Mouse (Mus musculus): ENCODE data around the gene Lgmn. TPM values are rescaled to one million over a fixed set of nuclear protein-coding genes. Genes with fewer than 3 reads are reported as not detected.

The Lgmn gene
- total RNA-seq (2021) = 86.7 and 90.6 TPM in 2 replicates
- long read RNA-seq, experiment 1, transcript Lgmn-201 (14 exons, 1,990 nt) = major isoform, 245 of 264 reads
- long read RNA-seq, experiment 1, partial matches to known transcripts = 9 of 264 reads
- long read RNA-seq, experiment 1, other reads (novel, unspliced or antisense) = 7 of 264 reads
- long read RNA-seq, experiment 2, transcript Lgmn-201 (14 exons, 1,990 nt) = major isoform, 141 of 156 reads
- long read RNA-seq, experiment 2, partial matches to known transcripts = 11 of 156 reads
- long read RNA-seq, experiment 2, other reads (novel, unspliced or antisense) = 3 of 156 reads

DNA sequence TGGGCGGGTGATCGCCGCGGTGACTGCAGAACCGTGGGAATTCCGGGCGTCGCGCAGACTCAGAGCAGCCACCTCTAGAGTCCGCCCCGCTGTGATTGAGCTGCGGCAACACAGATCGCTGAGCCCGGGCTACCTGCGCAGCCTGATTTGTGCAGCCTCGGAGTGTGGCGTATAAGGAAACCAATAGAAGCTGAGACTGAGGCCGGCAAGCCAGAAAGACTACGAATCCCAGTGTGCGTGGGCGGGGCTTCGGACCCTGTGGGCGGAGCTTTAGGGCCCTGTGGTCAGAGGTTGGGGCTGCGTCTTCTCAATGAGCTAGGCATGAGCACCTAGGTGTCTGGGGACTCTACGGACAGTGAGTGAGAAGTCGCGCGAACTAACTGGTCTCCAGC is at the start of gene Lgmn:
Lgmn (minus strand) TSS at position 182 of the 392 bp plus-strand sequence.
- peak; percentile 99 for DNase-seq

DNA sequence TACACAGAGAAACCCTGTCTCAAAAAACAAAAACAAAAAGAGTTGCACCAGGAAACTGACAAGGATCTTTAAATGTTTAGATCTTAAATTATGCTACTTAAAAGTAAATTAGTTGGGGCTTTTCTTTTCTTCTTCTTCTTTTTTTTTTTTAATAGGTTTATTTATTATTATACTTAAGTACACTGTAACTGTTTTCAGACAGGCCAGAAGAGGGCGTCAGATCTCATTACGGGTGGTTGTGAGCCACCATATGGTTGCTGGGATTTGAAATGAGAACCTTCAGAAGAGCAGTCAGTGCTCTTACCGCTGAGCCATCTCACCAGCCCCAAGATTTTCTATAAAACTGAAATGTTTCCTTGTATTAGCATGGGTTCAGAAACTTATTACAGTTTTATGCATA is 45.3 kb upstream of the Lgmn start:
- DNase-seq = peak; percentile 9

DNA sequence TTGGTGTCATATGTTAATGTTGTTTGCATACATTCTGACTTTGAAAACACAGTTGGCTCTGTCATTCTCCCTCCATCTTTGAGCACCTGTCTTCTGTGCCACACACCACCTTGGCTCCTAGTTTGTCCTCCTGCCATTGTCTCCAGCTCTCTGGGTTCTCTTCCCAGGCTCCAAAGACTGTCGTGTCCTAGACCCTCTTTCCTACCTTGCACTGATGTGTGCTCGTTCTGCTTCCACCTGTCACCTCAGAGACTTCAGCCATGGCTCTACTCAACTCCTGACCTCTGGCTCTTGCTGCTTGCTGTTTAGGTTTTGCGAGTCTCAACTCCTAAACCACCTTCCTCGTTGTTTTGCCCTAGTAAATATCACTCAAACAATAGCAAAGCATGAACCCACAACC is 40.9 kb upstream of the Lgmn start:
- DNase-seq = no peak

DNA sequence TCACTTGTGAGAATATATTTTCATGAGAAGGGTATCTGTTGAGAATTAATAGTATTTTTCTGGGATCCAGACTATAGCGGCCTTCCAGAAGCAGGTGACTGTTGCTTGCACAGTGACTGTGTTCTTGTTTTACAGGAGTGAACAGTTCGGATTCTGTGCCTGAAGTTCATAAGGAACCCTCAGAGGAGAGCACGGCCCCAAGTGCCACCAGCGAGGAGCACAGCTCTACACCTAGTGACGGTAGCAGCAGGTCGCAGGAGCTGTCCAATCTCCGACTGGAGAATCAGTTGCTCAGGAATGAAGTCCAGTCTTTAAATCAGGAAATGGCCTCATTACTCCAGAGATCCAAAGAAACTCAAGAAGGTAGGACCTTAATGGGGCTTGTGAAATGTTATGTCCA is 34.8 kb upstream of the Lgmn start:
- no peak for DNase-seq

GRCm38 (mm10) chr12:102468894-102469764 is 29.5 kb upstream of the Lgmn start, which contains the start of gene Golga5:
Golga5 (plus strand) TSS chr12:102469135.
- peak; percentile 99 for DNase-seq

DNA sequence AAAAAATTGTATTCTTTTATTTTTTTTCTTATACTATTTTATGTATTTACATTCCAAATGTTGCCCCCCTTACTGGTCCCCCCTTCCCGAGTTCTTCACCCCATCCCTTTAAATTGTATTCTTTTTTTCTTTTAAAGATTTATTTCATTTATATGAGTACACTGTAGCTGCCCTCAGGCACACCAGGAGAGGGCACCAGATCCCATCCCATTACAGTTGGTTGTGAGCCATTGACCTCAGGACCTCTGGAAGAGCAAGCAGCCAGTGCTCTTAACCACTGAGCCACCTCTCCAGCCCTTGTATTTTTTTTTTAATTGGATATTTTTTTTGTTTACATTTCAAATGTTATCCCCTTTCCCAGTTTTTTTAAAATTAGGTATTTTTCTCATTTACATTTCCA is 28.5 kb upstream of the Lgmn start:
- no peak for DNase-seq

DNA sequence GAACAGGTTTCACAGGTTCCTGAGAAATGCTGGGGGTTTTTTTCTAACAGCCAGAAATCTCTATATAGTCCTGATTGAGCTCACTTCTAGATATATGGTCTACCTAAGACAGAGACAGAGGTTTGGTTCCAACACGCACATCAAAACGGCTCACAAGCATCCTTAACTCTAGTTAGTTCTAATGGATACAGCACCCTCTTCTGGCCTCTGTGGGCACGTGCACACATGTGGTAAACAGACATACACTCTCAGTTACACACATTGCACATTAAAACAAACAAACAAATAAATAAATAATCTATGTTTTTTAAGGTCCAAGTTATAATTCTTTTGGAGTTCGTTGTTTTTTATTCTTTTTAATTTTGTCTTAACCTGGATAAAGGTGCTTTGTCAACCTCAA is 25.0 kb upstream of the Lgmn start:
- DNase-seq = no peak

GRCm38 (mm10) chr12:102461177-102461576 is 21.6 kb upstream of the Lgmn start:
- no peak for DNase-seq

- no peak for DNase-seq
Measured at GRCm38 (mm10) chr12:102460014-102460413, 20.4 kb upstream of the Lgmn start.

- no peak for DNase-seq
Measured at GRCm38 (mm10) chr12:102456467-102457193, 17.0 kb upstream of the Lgmn start.

DNA sequence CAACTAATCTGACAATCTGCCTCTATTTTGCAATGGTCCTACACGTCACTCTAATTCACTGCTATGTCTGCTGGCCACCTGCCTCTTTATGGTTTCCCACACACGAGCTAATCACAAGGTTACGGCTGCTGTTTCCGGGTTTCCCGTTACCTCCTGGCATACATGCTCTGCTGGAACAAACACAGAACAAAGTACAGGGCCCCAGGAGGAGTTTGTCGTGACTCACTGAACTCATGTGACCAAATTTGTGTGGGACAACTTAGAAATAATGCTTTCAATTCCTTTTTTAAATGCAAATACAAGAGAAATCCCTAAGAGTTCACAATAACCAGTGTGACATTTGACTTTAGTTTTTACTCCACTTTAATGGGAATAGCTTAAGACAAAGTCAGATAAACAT is 14.0 kb upstream of the Lgmn start:
- DNase-seq = peak; percentile 30

GRCm38 (mm10) chr12:102451126-102451851 is 11.7 kb upstream of the Lgmn start:
- no peak for DNase-seq

GRCm38 (mm10) chr12:102450437-102450836 is 10.8 kb upstream of the Lgmn start:
- no peak for DNase-seq

DNA sequence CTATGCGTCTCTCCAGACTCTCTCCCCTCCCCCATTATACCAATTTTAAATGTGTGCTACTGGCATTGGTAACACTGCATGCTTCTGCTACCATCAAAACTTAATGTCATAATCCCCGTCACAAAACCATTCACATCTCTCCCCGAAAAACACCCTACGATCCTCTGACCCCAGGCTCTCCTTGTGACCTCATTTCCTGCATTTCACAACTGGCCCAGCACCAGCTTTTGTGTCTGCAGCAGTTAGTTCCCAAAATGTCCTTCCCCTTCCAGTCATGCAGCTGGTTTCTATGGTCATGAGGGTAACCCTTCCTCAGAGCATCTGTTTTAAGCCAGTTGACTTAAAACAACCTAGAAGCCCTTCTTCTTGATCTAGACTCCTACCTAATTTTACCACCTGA is 5.8 kb upstream of the Lgmn start:
- no peak for DNase-seq

GRCm38 (mm10) chr12:102443676-102444075 is 4.1 kb upstream of the Lgmn start:
- DNase-seq = no peak

DNA sequence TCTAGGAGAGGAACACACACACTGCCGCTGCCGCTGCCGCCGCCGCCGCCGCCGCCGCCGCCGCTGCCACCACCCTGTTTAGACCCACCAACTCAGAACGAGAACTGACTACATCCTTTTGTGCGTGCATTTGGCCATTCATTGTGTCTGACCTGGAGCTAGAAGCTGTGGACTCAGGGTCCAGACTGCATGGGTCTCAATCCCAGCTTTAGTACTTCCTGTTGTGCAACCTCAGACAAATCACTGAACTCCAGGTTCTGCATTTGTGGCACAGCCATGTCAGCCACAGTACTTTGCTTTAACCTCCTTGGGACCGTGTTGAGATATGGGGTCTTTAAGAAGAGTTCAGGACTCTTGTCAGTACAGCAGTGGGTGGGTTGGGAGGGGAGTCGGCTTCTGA is 3.0 kb upstream of the Lgmn start:
- no peak for DNase-seq

GRCm38 (mm10) chr12:102441141-102441540 is 1.5 kb upstream of the Lgmn start:
- no peak for DNase-seq

DNA sequence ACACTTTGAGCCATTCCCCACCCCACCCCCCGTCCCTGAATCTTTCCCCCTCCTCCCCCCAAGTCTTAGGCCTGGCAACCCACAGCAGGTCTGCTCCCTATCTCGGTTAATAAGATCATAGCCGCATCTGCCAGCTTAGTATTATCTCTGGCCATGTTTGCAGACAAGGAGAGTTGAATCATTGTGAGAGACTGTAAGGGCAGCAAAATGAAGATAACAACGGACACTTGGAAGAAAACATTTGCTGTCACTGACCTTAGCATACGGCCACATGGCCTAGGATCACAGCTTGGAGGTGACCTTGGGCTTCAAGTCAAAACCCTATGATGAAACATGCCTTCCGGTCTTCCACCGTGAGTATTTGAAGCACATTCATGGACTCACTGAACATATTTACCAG is 938 bp upstream of the Lgmn start:
- DNase-seq = peak; percentile 47

- DNase-seq = no peak
Measured at GRCm38 (mm10) chr12:102438983-102439631, 506 bp downstream of the Lgmn start.

DNA sequence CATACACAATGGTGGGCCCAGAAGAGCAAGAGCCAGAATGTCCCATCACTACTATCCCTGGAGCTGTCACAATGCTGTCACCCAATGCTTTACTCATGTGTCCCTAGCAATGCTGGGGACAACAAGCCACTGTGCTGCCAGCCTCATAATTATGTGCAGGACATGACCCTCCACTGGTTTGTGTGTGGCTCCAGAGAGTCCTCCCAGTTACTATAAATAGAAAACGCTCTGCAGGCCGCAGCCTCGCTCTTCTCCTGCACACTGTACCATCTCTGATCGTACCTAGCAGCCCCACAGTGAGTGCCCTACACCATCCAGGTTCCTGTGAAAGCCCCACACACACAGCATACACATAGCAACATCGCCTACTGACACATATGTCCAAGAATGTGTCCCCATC is 1.7 kb downstream of the Lgmn start:
- DNase-seq = no peak

GRCm38 (mm10) chr12:102436939-102437526 is 2.6 kb downstream of the Lgmn start:
- peak; percentile 45 for DNase-seq

Measured in adrenal gland, postnatal 14 days (tissue).